Mouse (Mus musculus): ENCODE measurements around the gene Hspa1l. TPM values are rescaled to one million over a fixed set of nuclear protein-coding genes. Genes with fewer than 3 reads are reported as not detected.

The Hspa1l gene
- polyA plus RNA-seq (2014; fragmentation: Illumina TruSeq; extraction: RNeasy Lipid Tissue Mini Kit (QIAGEN cat#74804); ENCODE audit: low read depth, low replicate concordance) = 9.2 TPM

DNA sequence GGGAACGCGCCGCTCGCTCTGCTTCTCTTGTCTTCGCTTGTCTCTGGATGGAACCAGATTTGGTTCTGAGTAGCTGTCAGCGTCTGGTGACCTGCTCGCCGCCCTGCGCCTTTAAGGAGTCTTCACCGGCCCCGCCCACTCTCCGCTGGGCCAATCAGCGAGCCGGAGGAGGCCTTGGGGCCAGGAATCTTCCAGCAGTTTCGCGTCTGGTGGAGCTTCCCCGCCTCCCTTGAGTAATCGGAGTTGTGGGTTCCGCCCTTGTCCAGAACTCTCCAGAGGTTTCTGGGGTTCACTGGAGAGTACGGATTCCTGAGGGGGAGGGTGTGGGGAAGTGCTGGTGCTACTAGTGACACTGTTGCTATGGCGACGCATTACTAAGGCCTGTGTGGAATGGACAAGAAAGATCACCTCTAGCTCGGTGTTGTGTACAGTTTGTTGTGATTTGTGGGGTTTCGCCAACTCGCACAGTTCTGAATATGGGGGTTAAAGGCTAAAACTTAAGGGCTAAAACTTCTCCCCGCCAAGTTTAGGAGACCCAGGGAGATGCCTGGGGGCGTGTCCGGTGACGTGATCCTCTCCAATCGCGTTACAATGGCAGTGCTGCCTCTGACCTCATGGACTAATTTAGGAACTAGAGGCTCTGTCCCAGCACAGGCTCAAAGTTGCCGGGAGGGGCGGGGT lies at the start of gene Hspa1l, which contains the start of gene Hspa1a:
Hspa1l (plus strand) TSS at position 635 of the 681 bp plus-strand sequence.
Hspa1a (minus strand) TSS at position 88 of the 681 bp plus-strand sequence.

DNA sequence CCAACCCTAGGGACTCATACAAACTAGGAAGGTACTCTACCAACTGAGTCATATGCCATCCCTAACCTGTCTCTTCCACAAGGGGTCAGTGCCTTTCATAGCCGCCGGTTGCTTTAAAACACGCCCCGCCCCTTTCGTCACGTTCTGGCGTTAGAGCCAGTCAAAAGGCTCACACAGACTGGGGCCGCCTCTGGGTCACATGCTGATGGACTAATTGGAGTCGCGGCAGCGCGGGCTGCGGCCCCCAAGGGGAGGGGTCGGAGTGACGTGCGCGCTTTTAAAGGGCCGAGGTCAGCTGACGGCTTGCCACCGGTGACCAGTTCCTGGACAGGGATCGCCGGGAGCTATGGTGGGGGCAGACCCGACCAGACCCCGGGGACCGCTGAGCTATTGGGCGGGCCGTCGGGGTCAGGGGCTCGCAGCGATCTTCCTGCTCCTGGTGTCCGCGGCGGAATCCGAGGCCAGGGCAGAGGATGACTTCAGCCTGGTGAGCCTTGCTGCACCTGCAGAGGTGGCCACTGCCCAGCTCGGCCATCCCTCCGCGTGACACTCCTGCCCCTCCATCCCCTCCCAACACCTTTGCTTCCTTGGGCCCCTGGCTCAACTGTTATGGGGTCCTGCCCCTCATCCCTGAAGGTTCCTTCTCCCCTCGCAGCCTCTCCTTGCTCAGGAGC lies 41.3 kb upstream of the Hspa1l start, which contains the start of gene Neu1:
Neu1 (plus strand) TSS at position 193 of the 674 bp plus-strand sequence.

DNA sequence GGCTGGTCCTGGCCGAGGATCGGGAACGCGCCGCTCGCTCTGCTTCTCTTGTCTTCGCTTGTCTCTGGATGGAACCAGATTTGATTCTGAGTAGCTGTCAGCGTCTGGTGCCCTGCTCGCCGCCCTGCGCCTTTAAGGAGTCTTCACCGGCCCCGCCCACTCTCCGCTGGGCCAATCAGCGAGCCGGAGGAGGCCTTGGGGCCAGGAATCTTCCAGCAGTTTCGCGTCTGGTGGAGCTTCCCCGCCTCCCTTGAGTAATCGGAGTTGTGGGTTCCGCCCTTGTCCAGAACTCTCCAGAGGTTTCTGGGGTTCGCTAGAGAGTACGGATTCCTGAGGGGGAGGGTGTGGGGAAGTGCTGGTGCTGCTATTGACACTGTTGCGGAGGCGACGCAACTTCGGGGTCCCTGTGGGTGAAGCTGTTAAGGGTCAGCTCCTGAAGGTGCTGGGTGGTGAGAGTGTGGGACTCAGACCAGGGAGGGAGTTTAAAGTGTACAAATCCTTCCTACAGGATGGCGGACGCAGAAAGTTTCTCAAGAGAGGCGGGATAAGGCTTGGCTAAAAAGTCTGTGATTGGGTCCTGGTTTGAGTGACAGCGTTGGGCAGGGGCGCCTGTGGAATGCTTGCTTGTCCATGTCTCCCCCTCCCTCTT lies 13.2 kb upstream of the Hspa1l start, which contains the start of gene Hspa1b:
Hspa1b (minus strand) TSS at position 109 of the 649 bp plus-strand sequence.

DNA sequence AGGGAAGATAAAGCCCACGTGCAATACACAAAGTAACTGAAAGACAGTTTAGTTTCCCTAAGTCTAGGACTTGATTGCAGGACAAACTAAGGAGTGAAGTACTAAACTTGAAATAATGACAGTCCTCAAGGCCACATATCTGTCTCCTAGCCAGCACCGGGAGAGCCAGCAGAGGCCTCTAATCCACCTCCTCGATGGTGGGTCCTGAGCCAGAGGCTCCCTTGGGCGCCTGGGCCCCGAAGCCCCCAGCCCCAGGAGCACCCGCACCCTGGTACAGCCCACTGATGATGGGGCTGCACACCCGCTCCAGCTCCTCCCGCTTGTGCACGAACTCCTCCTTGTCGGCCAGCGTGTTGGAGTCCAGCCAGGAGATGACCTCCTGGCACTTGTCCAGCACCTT lies 2.7 kb upstream of the Hspa1l start, which contains the start of gene Gm20481:
Gm20481 (plus strand) TSS at position 91 of the 400 bp plus-strand sequence.

DNA sequence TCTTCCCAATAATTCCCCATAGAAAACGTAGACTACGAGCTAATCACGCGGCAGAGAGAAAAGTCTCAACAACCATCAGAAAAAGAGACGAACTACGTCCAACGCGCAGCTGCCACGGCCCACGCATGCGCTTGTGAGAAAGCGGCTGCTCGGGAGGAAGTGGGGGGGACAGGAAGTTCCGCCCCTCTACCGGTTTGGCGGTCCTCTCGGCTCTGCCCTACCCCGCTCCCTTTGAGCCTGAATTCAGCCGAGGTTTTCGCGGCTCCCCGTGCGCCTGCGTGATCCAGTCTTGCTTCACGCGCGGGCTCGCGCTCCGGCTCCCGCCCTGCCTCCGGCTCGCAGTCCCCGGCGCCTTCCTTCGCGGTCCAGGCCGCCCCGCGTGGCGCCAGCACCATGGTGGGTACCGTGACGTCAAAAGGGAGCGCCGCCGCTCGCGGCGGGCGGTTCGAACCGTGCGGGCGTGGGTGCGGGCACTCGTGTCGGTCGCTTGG lies 9.2 kb downstream of the Hspa1l start, which contains the start of gene Lsm2:
Lsm2 (plus strand) TSS at position 173 of the 491 bp plus-strand sequence.

DNA sequence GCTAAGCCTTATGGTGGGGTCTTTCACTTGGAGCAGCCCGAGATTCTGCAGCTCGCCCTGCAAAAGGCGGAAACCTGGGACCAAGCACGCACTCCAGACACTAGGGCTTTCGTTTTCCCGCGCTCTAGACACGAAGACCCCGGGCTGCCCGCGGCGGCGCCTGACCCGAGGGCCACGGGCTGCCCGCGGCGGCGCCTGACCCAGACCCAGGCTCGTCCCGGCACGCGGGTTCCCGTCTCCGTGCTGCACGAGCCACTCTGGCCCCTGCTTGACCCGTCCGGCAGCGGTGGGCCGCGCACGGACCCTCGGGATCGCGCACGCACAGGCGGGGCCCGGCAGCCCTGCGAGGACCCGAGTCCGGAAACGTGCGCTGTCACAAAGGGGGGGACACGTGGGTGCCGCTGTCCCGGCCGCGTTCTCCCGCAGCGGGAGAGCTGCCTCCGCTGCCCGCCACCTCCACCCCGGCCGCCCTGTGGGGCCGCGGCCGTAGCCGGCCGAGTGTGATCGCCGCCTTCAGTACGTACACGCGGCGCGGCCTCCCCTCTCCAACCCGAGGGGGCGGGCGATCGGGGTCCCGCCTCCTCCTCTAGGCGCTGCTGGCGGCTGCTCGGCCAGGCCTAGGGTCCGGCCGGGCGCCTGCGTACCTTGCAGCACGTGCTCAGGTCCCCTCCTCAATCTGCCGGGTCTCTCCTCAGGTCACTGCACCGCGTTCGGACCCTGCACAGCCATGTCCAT lies 28.4 kb downstream of the Hspa1l start, which contains the start of gene Vars:
Vars (plus strand) TSS at position 271 of the 735 bp plus-strand sequence.

DNA sequence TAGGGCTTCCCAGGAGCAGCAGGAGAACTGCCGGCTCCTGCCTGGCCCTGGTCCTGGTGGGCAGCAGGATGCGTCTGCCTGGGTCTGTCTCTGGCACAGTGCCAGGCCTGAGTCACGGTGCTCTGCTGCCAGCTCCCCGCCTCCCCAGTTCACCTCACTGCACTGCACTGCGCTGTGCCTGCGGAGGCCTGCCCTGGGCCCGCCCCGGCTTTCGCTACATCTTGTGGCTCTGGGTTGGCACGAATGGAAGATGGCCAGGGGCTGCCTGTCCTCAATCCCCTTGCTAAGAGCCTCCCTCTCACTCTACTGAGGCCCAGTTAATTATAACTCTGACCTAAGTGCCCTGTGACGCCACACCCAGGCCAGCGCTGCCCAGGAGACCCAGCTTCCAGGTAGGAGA lies 43.9 kb downstream of the Hspa1l start, which contains the start of gene Vwa7:
Vwa7 (plus strand) TSS at position 204 of the 400 bp plus-strand sequence.

DNA sequence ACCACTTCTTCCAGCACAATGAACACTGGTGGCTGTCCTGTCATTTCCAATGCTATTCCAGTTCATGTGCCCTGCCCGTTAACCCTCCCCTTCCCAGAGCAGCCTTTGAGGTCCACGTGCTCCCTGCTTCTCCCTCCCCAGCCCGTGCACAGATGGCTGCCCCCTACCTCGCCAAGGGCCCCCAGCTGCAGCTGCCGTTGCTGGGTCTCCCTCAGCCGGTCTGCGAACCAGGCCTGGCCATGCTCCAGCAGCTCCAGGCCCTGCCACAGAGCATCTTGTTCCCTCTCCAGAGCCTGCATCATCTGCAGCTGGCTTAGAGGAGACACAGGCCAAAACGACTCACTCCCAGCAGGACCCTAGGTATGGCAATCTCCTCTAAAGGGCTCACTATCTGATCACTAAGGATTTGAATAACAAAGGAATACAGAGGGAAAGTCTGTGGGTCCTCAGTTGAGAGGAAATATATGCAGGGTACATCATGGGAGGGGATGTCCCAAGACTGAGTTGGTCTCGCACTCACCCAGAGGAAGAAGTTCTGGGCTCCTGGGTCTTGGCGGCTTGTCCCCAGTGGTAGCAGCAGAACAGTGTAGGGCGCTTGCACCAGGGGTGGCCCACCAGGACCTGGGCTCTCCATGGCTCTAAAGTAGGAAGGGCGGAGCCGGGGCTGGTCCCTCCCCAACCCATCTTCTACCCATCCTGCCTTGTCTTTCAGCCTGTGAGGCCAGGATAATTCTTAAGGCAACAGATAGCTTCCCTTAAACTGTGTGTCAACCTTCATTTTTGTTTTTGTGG lies 55.0 kb downstream of the Hspa1l start, which contains the start of gene Sapcd1:
Sapcd1 (minus strand) TSS at position 740 of the 792 bp plus-strand sequence.

Other genes starting within 250 kb of the Hspa1l start
- gene C4b, start 228.8 kb upstream of the Hspa1l start, polyA plus RNA-seq (2014; fragmentation: Illumina TruSeq; extraction: RNeasy Lipid Tissue Mini Kit (QIAGEN cat#74804); ENCODE audit: low read depth, low replicate concordance) = 19.0 TPM
- not detected for gene Cyp21a1, start 168.1 kb upstream of the Hspa1l start, polyA plus RNA-seq (2014; fragmentation: Illumina TruSeq; extraction: RNeasy Lipid Tissue Mini Kit (QIAGEN cat#74804); ENCODE audit: low read depth, low replicate concordance)
- 15.7 TPM for gene Stk19, start 135.8 kb upstream of the Hspa1l start, polyA plus RNA-seq (2014; fragmentation: Illumina TruSeq; extraction: RNeasy Lipid Tissue Mini Kit (QIAGEN cat#74804); ENCODE audit: low read depth, low replicate concordance)
- gene Dxo, start 135.7 kb upstream of the Hspa1l start, polyA plus RNA-seq (2014; fragmentation: Illumina TruSeq; extraction: RNeasy Lipid Tissue Mini Kit (QIAGEN cat#74804); ENCODE audit: low read depth, low replicate concordance) = 18.6 TPM
- 20.6 TPM for gene Skiv2l, start 122.5 kb upstream of the Hspa1l start, polyA plus RNA-seq (2014; fragmentation: Illumina TruSeq; extraction: RNeasy Lipid Tissue Mini Kit (QIAGEN cat#74804); ENCODE audit: low read depth, low replicate concordance)
- 20.1 TPM for gene Nelfe, start 122.3 kb upstream of the Hspa1l start, polyA plus RNA-seq (2014; fragmentation: Illumina TruSeq; extraction: RNeasy Lipid Tissue Mini Kit (QIAGEN cat#74804); ENCODE audit: low read depth, low replicate concordance)
- gene Cfb, start 110.2 kb upstream of the Hspa1l start, polyA plus RNA-seq (2014; fragmentation: Illumina TruSeq; extraction: RNeasy Lipid Tissue Mini Kit (QIAGEN cat#74804); ENCODE audit: low read depth, low replicate concordance) = 3.5 TPM
- 11.8 TPM for gene Zbtb12, start 93.2 kb upstream of the Hspa1l start, polyA plus RNA-seq (2014; fragmentation: Illumina TruSeq; extraction: RNeasy Lipid Tissue Mini Kit (QIAGEN cat#74804); ENCODE audit: low read depth, low replicate concordance)
- not detected for gene Gm20547, start 90.7 kb upstream of the Hspa1l start, polyA plus RNA-seq (2014; fragmentation: Illumina TruSeq; extraction: RNeasy Lipid Tissue Mini Kit (QIAGEN cat#74804); ENCODE audit: low read depth, low replicate concordance)
- 5.3 TPM for gene C2, start 74.4 kb upstream of the Hspa1l start, polyA plus RNA-seq (2014; fragmentation: Illumina TruSeq; extraction: RNeasy Lipid Tissue Mini Kit (QIAGEN cat#74804); ENCODE audit: low read depth, low replicate concordance)
- 40.6 TPM for gene Ehmt2, start 74.2 kb upstream of the Hspa1l start, polyA plus RNA-seq (2014; fragmentation: Illumina TruSeq; extraction: RNeasy Lipid Tissue Mini Kit (QIAGEN cat#74804); ENCODE audit: low read depth, low replicate concordance)
- not detected for gene Slc44a4, start 58.2 kb upstream of the Hspa1l start, polyA plus RNA-seq (2014; fragmentation: Illumina TruSeq; extraction: RNeasy Lipid Tissue Mini Kit (QIAGEN cat#74804); ENCODE audit: low read depth, low replicate concordance)
- gene Neu1, start 41.5 kb upstream of the Hspa1l start, polyA plus RNA-seq (2014; fragmentation: Illumina TruSeq; extraction: RNeasy Lipid Tissue Mini Kit (QIAGEN cat#74804); ENCODE audit: low read depth, low replicate concordance) = 18.6 TPM
- 7.8 TPM for gene Hspa1b, start 13.5 kb upstream of the Hspa1l start, polyA plus RNA-seq (2014; fragmentation: Illumina TruSeq; extraction: RNeasy Lipid Tissue Mini Kit (QIAGEN cat#74804); ENCODE audit: low read depth, low replicate concordance)
- not detected for gene Gm20481, start 2.8 kb upstream of the Hspa1l start, polyA plus RNA-seq (2014; fragmentation: Illumina TruSeq; extraction: RNeasy Lipid Tissue Mini Kit (QIAGEN cat#74804); ENCODE audit: low read depth, low replicate concordance)
- gene Hspa1a, start 547 bp upstream of the Hspa1l start, polyA plus RNA-seq (2014; fragmentation: Illumina TruSeq; extraction: RNeasy Lipid Tissue Mini Kit (QIAGEN cat#74804); ENCODE audit: low read depth, low replicate concordance) = 10.2 TPM
- gene Lsm2, start 9.2 kb downstream of the Hspa1l start, polyA plus RNA-seq (2014; fragmentation: Illumina TruSeq; extraction: RNeasy Lipid Tissue Mini Kit (QIAGEN cat#74804); ENCODE audit: low read depth, low replicate concordance) = 17.0 TPM
- gene Vars, start 28.3 kb downstream of the Hspa1l start, polyA plus RNA-seq (2014; fragmentation: Illumina TruSeq; extraction: RNeasy Lipid Tissue Mini Kit (QIAGEN cat#74804); ENCODE audit: low read depth, low replicate concordance) = 20.7 TPM
- gene Vwa7, start 43.9 kb downstream of the Hspa1l start, polyA plus RNA-seq (2014; fragmentation: Illumina TruSeq; extraction: RNeasy Lipid Tissue Mini Kit (QIAGEN cat#74804); ENCODE audit: low read depth, low replicate concordance) = 6.5 TPM
- gene Sapcd1, start 55.3 kb downstream of the Hspa1l start, polyA plus RNA-seq (2014; fragmentation: Illumina TruSeq; extraction: RNeasy Lipid Tissue Mini Kit (QIAGEN cat#74804); ENCODE audit: low read depth, low replicate concordance) = 0.58 TPM
- gene Msh5, start 74.0 kb downstream of the Hspa1l start, polyA plus RNA-seq (2014; fragmentation: Illumina TruSeq; extraction: RNeasy Lipid Tissue Mini Kit (QIAGEN cat#74804); ENCODE audit: low read depth, low replicate concordance) = 0.55 TPM
- 50.4 TPM for gene Clic1, start 77.3 kb downstream of the Hspa1l start, polyA plus RNA-seq (2014; fragmentation: Illumina TruSeq; extraction: RNeasy Lipid Tissue Mini Kit (QIAGEN cat#74804); ENCODE audit: low read depth, low replicate concordance)
- 33.4 TPM for gene Ddah2, start 86.3 kb downstream of the Hspa1l start, polyA plus RNA-seq (2014; fragmentation: Illumina TruSeq; extraction: RNeasy Lipid Tissue Mini Kit (QIAGEN cat#74804); ENCODE audit: low read depth, low replicate concordance)
- gene Ly6g6c, start 92.7 kb downstream of the Hspa1l start, polyA plus RNA-seq (2014; fragmentation: Illumina TruSeq; extraction: RNeasy Lipid Tissue Mini Kit (QIAGEN cat#74804); ENCODE audit: low read depth, low replicate concordance) = not detected
- gene Mpig6b, start 93.5 kb downstream of the Hspa1l start, polyA plus RNA-seq (2014; fragmentation: Illumina TruSeq; extraction: RNeasy Lipid Tissue Mini Kit (QIAGEN cat#74804); ENCODE audit: low read depth, low replicate concordance) = not detected
- gene Ly6g6e, start 104.2 kb downstream of the Hspa1l start, polyA plus RNA-seq (2014; fragmentation: Illumina TruSeq; extraction: RNeasy Lipid Tissue Mini Kit (QIAGEN cat#74804); ENCODE audit: low read depth, low replicate concordance) = not detected
- gene Ly6g6d, start 105.4 kb downstream of the Hspa1l start, polyA plus RNA-seq (2014; fragmentation: Illumina TruSeq; extraction: RNeasy Lipid Tissue Mini Kit (QIAGEN cat#74804); ENCODE audit: low read depth, low replicate concordance) = not detected
- not detected for gene Ly6g6f, start 112.9 kb downstream of the Hspa1l start, polyA plus RNA-seq (2014; fragmentation: Illumina TruSeq; extraction: RNeasy Lipid Tissue Mini Kit (QIAGEN cat#74804); ENCODE audit: low read depth, low replicate concordance)
- gene Abhd16a, start 116.6 kb downstream of the Hspa1l start, polyA plus RNA-seq (2014; fragmentation: Illumina TruSeq; extraction: RNeasy Lipid Tissue Mini Kit (QIAGEN cat#74804); ENCODE audit: low read depth, low replicate concordance) = 72.3 TPM
- not detected for gene Ly6g5c, start 135.6 kb downstream of the Hspa1l start, polyA plus RNA-seq (2014; fragmentation: Illumina TruSeq; extraction: RNeasy Lipid Tissue Mini Kit (QIAGEN cat#74804); ENCODE audit: low read depth, low replicate concordance)
- 0.39 TPM for gene Ly6g5b, start 142.7 kb downstream of the Hspa1l start, polyA plus RNA-seq (2014; fragmentation: Illumina TruSeq; extraction: RNeasy Lipid Tissue Mini Kit (QIAGEN cat#74804); ENCODE audit: low read depth, low replicate concordance)
- 17.0 TPM for gene Gpank1, start 148.8 kb downstream of the Hspa1l start, polyA plus RNA-seq (2014; fragmentation: Illumina TruSeq; extraction: RNeasy Lipid Tissue Mini Kit (QIAGEN cat#74804); ENCODE audit: low read depth, low replicate concordance)
- gene Csnk2b, start 149.3 kb downstream of the Hspa1l start, polyA plus RNA-seq (2014; fragmentation: Illumina TruSeq; extraction: RNeasy Lipid Tissue Mini Kit (QIAGEN cat#74804); ENCODE audit: low read depth, low replicate concordance) = 145 TPM
- 22.9 TPM for gene D17H6S53E, start 153.7 kb downstream of the Hspa1l start, polyA plus RNA-seq (2014; fragmentation: Illumina TruSeq; extraction: RNeasy Lipid Tissue Mini Kit (QIAGEN cat#74804); ENCODE audit: low read depth, low replicate concordance)
- gene Apom, start 159.3 kb downstream of the Hspa1l start, polyA plus RNA-seq (2014; fragmentation: Illumina TruSeq; extraction: RNeasy Lipid Tissue Mini Kit (QIAGEN cat#74804); ENCODE audit: low read depth, low replicate concordance) = not detected
- gene Bag6, start 162.5 kb downstream of the Hspa1l start, polyA plus RNA-seq (2014; fragmentation: Illumina TruSeq; extraction: RNeasy Lipid Tissue Mini Kit (QIAGEN cat#74804); ENCODE audit: low read depth, low replicate concordance) = 122 TPM
- gene Prrc2a, start 192.2 kb downstream of the Hspa1l start, polyA plus RNA-seq (2014; fragmentation: Illumina TruSeq; extraction: RNeasy Lipid Tissue Mini Kit (QIAGEN cat#74804); ENCODE audit: low read depth, low replicate concordance) = 139 TPM
- gene Aif1, start 203.4 kb downstream of the Hspa1l start, polyA plus RNA-seq (2014; fragmentation: Illumina TruSeq; extraction: RNeasy Lipid Tissue Mini Kit (QIAGEN cat#74804); ENCODE audit: low read depth, low replicate concordance) = 6.0 TPM
- 4.1 TPM for gene Lst1, start 215.7 kb downstream of the Hspa1l start, polyA plus RNA-seq (2014; fragmentation: Illumina TruSeq; extraction: RNeasy Lipid Tissue Mini Kit (QIAGEN cat#74804); ENCODE audit: low read depth, low replicate concordance)
- 0.68 TPM for gene Ltb, start 221.7 kb downstream of the Hspa1l start, polyA plus RNA-seq (2014; fragmentation: Illumina TruSeq; extraction: RNeasy Lipid Tissue Mini Kit (QIAGEN cat#74804); ENCODE audit: low read depth, low replicate concordance)
- gene Tnf, start 229.3 kb downstream of the Hspa1l start, polyA plus RNA-seq (2014; fragmentation: Illumina TruSeq; extraction: RNeasy Lipid Tissue Mini Kit (QIAGEN cat#74804); ENCODE audit: low read depth, low replicate concordance) = 0.29 TPM
- not detected for gene Lta, start 232.6 kb downstream of the Hspa1l start, polyA plus RNA-seq (2014; fragmentation: Illumina TruSeq; extraction: RNeasy Lipid Tissue Mini Kit (QIAGEN cat#74804); ENCODE audit: low read depth, low replicate concordance)
- 1.8 TPM for gene Gm16181, start 248.1 kb downstream of the Hspa1l start, polyA plus RNA-seq (2014; fragmentation: Illumina TruSeq; extraction: RNeasy Lipid Tissue Mini Kit (QIAGEN cat#74804); ENCODE audit: low read depth, low replicate concordance)